Comparison of ENCODE assay signal across 8 mouse cellular contexts in genomic region chr11:88164801-88165377, GRCm38 (mm10). TPM values are rescaled to one million over a fixed set of nuclear protein-coding genes. Genes with fewer than 3 reads are reported as not detected.
A peak's percentile ranks its signal among the peaks of the same experiment; 100 is the strongest.
DNase-seq lines count a peak whose midpoint lies in the region; ATAC-seq and TF ChIP-seq lines count a peak whose summit lies in the region.

No protein-coding gene starts in this region.

- no peak for TF ChIP-seq CTCF in liver, adult 2 months (IDR thresholded peaks at IDR 0.05; ENCODE audit: low read depth, low read length)
- no peak for TF ChIP-seq CTCF in cerebellum, adult 2 months (IDR thresholded peaks at IDR 0.05; ENCODE audit: borderline replicate concordance, insufficient read depth, low read depth, low read length)

- TF ChIP-seq POLR2A in liver, adult 2 months (IDR thresholded peaks at IDR 0.05; ENCODE audit: extremely low read depth, insufficient read depth, low read length) = no peak
- TF ChIP-seq POLR2A in cerebellum, adult 2 months (IDR thresholded peaks at IDR 0.05; ENCODE audit: borderline replicate concordance, insufficient read depth, low read length) = no peak

- peak; percentile 33 for ATAC-seq in granulocyte monocyte progenitor cell, adult 5-6 weeks (replicated peaks; ENCODE audit: poor library complexity, severe bottlenecking)
- no peak for ATAC-seq in erythroblast, adult 5-6 weeks (replicated peaks; ENCODE audit: low FRiP score, poor library complexity, severe bottlenecking)

- H3K79me2 ChIP-seq in liver, adult 2 months (ENCODE audit: control insufficient read depth, insufficient read depth, low read length) = no peaks in the 10 kb centered on the region

- no peaks in the 10 kb centered on the region for H3K36me3 ChIP-seq in liver, adult 2 months (ENCODE audit: control insufficient read depth, insufficient read depth, low read length)

- H3K4me3 ChIP-seq in liver, adult 2 months (ENCODE audit: insufficient read depth, low read depth, low read length) = no peak overlapping the region
- no peak overlapping the region for H3K4me3 ChIP-seq in cerebellum, adult 2 months (replicated peaks; ENCODE audit: insufficient read depth, low read depth, low read length)

- no peaks in the 10 kb centered on the region for H3K27me3 ChIP-seq in liver, adult 2 months (ENCODE audit: control insufficient read depth, insufficient read depth, low read length)
- H3K27me3 ChIP-seq in cerebellum, adult 2 months (ENCODE audit: control insufficient read depth, insufficient read depth, low read length) = no peaks in the 10 kb centered on the region

- H3K9ac ChIP-seq in liver, adult 2 months (ENCODE audit: low read depth, low read length) = no peak overlapping the region

- DNase-seq in liver, adult 2 months (ENCODE audit: extremely low read depth, low read depth, low spot score) = no peak
- DNase-seq in liver = no peak
- peak; percentile 78 to 80 for DNase-seq in cerebellum, adult 2 months
- peak; percentile 86 for DNase-seq in kidney, adult 18-20 months
- peak; percentile 67 for DNase-seq in lung, postnatal 14 days
- no peak for DNase-seq in right cerebral cortex, postnatal 4 days

- H3K27ac ChIP-seq in liver, adult 2 months (replicated peaks; ENCODE audit: insufficient read depth, low read depth, low read length) = peak overlapping the region; percentile 49
- peak overlapping the region; percentile 26; the same call in 1 of the 2 replicates for H3K27ac ChIP-seq in cerebellum, adult 2 months (ENCODE audit: insufficient read depth, low read length)

- 35% methylated on average over 15 of the region's 15 CpGs for WGBS in liver, adult 2 months
- WGBS in cerebellum, adult 2 months = 7% methylated on average over 15 of the region's 15 CpGs

- H3K4me1 ChIP-seq in liver, adult 2 months (ENCODE audit: control insufficient read depth, insufficient read depth, low read length) = peaks cover 5% of the 10 kb centered on the region; the same call in 1 of the 2 replicates
- peaks cover 19% of the 10 kb centered on the region for H3K4me1 ChIP-seq in cerebellum, adult 2 months (ENCODE audit: control insufficient read depth, insufficient read depth, low read length)

RNA-seq across cellular contexts. Expression of gene Mrps23, which starts 39.3 kb away (rescaled TPM):
- 21.6 and 24.2 TPM in 2 replicates for total RNA-seq in liver, adult 2 months (2014; rRNA removed)
- 28.8 and 37.8 TPM in 2 replicates for polyA plus RNA-seq in liver, adult 2 months (2012; rRNA removed)
- polyA plus RNA-seq in cerebellum, adult 2 months (2012; rRNA removed) = 90.0 and 90.4 TPM in 2 replicates
- 69.0 and 88.8 TPM in 2 replicates for total RNA-seq in granulocyte monocyte progenitor cell, adult 5-6 weeks (2014; fragmentation: Nextera tagmentation)
- 54.9 and 57.7 TPM in 2 replicates for total RNA-seq in granulocyte monocyte progenitor cell, adult 5-6 weeks (2017)
- total RNA-seq in erythroblast, adult 5-6 weeks (2015; ENCODE audit: low replicate concordance) = 16.9 and 19.2 TPM in 2 replicates
- 10.1 and 51.3 TPM in 2 replicates for total RNA-seq in erythroblast, adult 5-6 weeks (2017; ENCODE audit: low replicate concordance)

Comparison
In these comparisons a context has a peak if more than half of its experiments do, and no peak if none do; other contexts are left out.
1. DNase-seq: peak in cerebellum, adult 2 months (2 of 2), kidney, adult 18-20 months (single experiment) and lung, postnatal 14 days (single experiment); none in liver, adult 2 months (single experiment), liver (single experiment) and right cerebral cortex, postnatal 4 days (single experiment).